Mouse (Mus musculus): ENCODE data around the gene N6amt1. TPM values are rescaled to one million over a fixed set of nuclear protein-coding genes. Genes with fewer than 3 reads are reported as not detected.

N6amt1 gene
- polyA plus RNA-seq (2012; rRNA removed) = 1.3 and 1.4 TPM in 2 replicates

DNA sequence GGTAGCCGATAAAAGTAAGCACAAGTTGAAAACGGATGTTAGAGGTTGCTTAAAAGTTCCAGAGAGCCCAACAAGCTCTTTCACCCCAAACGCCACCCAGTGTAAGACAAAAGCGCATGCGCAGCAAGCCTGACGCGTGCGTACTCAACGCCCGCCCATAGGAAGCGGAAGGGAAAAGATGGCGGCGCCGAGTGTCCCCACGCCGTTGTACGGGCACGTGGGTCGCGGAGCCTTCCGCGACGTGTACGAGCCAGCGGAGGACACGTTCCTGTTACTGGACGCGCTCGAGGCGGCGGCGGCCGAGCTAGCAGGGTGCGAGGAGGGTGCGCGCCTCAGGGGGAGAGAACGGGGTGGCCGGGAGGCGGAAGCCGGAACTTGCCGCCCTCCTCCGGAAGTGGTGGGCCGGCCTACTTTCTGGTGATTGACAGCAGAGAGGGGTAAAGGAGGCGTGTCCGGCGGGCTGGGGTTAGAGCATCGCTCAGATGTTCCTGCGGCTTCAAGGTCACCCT, at the start of gene N6amt1:
N6amt1 (plus strand) TSS at position 111 of the 509 bp plus-strand sequence.

Other genes with a start within 250 kb of the N6amt1 start
- gene Ltn1, start 78.4 kb downstream of the N6amt1 start, polyA plus RNA-seq (2012; rRNA removed) = 0.55 and 0.68 TPM in 2 replicates
- 0.54 and 0.62 TPM in 2 replicates for gene Rwdd2b, start 86.4 kb downstream of the N6amt1 start, polyA plus RNA-seq (2012; rRNA removed)
- 2.9 and 3.7 TPM in 2 replicates for gene Usp16, start 100.5 kb downstream of the N6amt1 start, polyA plus RNA-seq (2012; rRNA removed)
- 3.8 and 4.2 TPM in 2 replicates for gene Cct8, start 141.7 kb downstream of the N6amt1 start, polyA plus RNA-seq (2012; rRNA removed)
- 0.41 and 0.95 TPM in 2 replicates for gene Map3k7cl, start 199.1 kb downstream of the N6amt1 start, polyA plus RNA-seq (2012; rRNA removed)

All from stomach, adult 2 months (tissue).